Mouse (Mus musculus) lung, embryonic 16.5 days (tissue): ENCODE results near the gene Add3. TPM values are rescaled to one million over a fixed set of nuclear protein-coding genes. Genes with fewer than 3 reads are reported as not detected.

Source experiments
- ATAC-seq: fragments of 200-750 bp; cut with Nextera tagmentation; 2 replicates; pipeline ENCODE4 v1.8.0; 2017; ENCODE audit warnings: low read depth, mild to moderate bottlenecking, moderate library complexity
- H3K27ac ChIP-seq: fragments of 300-500 bp; sonication (generic); 2 replicates; pipeline ENCODE4 v1.5.1; 2014; ENCODE audit warnings: mild to moderate bottlenecking, control low read depth, low read length
- H3K27me3 ChIP-seq: fragments of 300-500 bp; sonication (generic); 2 replicates; pipeline ENCODE4 v1.6.1; 2014; ENCODE audit warnings: low read depth, low read length, mixed read lengths; ENCODE audit not compliant: control insufficient read depth, insufficient read depth
- H3K36me3 ChIP-seq: fragments of 300-500 bp; sonication (generic); 2 replicates; pipeline ENCODE4 v1.6.1; 2014; ENCODE audit warnings: low read length; ENCODE audit not compliant: control insufficient read depth, insufficient read depth
- H3K4me1 ChIP-seq: fragments of 300-500 bp; sonication (generic); replicated peaks from 2 replicates; pipeline ENCODE4 v1.6.1; 2014; ENCODE audit warnings: low read length, mixed read lengths; ENCODE audit not compliant: control insufficient read depth, insufficient read depth
- H3K4me2 ChIP-seq: fragments of 300-500 bp; sonication (generic); 2 replicates; pipeline ENCODE4 v1.6.1; 2014; ENCODE audit warnings: low read depth, low read length, control low read depth
- H3K4me3 ChIP-seq: fragments of 300-500 bp; sonication (generic); 2 replicates; pipeline ENCODE4 v1.5.1; 2014; ENCODE audit warnings: mild to moderate bottlenecking, low read length, control low read depth
- H3K9ac ChIP-seq: fragments of 300-500 bp; sonication (generic); 2 replicates; pipeline ENCODE4 v1.6.1; 2014; ENCODE audit warnings: low read length, control low read depth
- H3K9me3 ChIP-seq: fragments of 300-500 bp; sonication (generic); 2 replicates; pipeline ENCODE4 v1.6.1; 2016; ENCODE audit warnings: low read length; ENCODE audit not compliant: control insufficient read depth
- WGBS: fragments of 180-500 bp; shearing (Covaris S2); extraction: QIAGEN DNeasy Blood & Tissue Kit; methylation state at CpG from one replicate; pipeline ENCODE4 v1.1.7; 2014; 5-methylcytosine and 5-hydroxymethylcytosine counted together
- polyA plus RNA-seq: library from polyadenylated mRNA; unstranded; fragments of >200 nt; fragmentation: Nextera tagmentation; extraction: Ambion mirVana; gene quantifications from 2 replicates; pipeline ENCODE4 v1.2.1, GENCODE M21; 2015

Gene Add3
- polyA plus RNA-seq, 1 experiment from 2014 or later = 101 TPM

- Histone ChIP-seq H3K9ac (no peak overlapping the region), H3K4me2 (no peak overlapping the region), H3K9me3 (no peaks in the 10 kb centered on the region), H3K27me3 (no peaks in the 10 kb centered on the region), H3K4me3 (no peak overlapping the region), H3K36me3 (no peaks in the 10 kb centered on the region), H3K4me1 (0 out of 2 replicates have a peak, but pooled peaks cover 2% of the 10 kb centered on the region), H3K27ac (no peak overlapping the region)
- ATAC-seq = no peak
- WGBS = 65% methylated on average over 7 of the region's 7 CpGs
Observed at GRCm38 (mm10) chr19:53262061-53262460, 121.8 kb downstream of the Add3 start.

GRCm38 (mm10) chr19:53263859-53264733 lies 123.9 kb downstream of the Add3 start:
- Histone ChIP-seq H3K9ac (no peak overlapping the region), H3K4me1 (0 out of 2 replicates have a peak, but pooled peaks cover 2% of the 10 kb centered on the region), H3K36me3 (no peaks in the 10 kb centered on the region), H3K9me3 (no peaks in the 10 kb centered on the region), H3K27me3 (no peaks in the 10 kb centered on the region), H3K4me2 (no peak overlapping the region), H3K4me3 (no peak overlapping the region), H3K27ac (no peak overlapping the region)
- ATAC-seq = no peak
- 37% methylated on average over 21 of the region's 23 CpGs for WGBS

GRCm38 (mm10) chr19:53264821-53265727 lies 124.8 kb downstream of the Add3 start:
- 46% methylated on average over 12 of the region's 12 CpGs for WGBS
- H3K27me3 ChIP-seq = no peaks in the 10 kb centered on the region
- no peak for ATAC-seq
- 0 out of 2 replicates have a peak, but pooled peaks cover 2% of the 10 kb centered on the region for H3K4me1 ChIP-seq
- no peak overlapping the region for H3K9ac ChIP-seq
- H3K4me2 ChIP-seq = no peak overlapping the region
- H3K4me3 ChIP-seq = no peak overlapping the region
- no peaks in the 10 kb centered on the region for H3K9me3 ChIP-seq
- H3K36me3 ChIP-seq = no peaks in the 10 kb centered on the region
- no peak overlapping the region for H3K27ac ChIP-seq

GRCm38 (mm10) chr19:53267305-53267704 lies 127.1 kb downstream of the Add3 start:
- no peak for ATAC-seq
- WGBS = 85% methylated on average over 9 of the region's 9 CpGs
- no peaks in the 10 kb centered on the region for H3K36me3 ChIP-seq
- H3K9me3 ChIP-seq = no peaks in the 10 kb centered on the region
- no peak overlapping the region for H3K9ac ChIP-seq
- no peak overlapping the region for H3K4me2 ChIP-seq
- no peak overlapping the region for H3K27ac ChIP-seq
- no peaks in the 10 kb centered on the region for H3K27me3 ChIP-seq
- no peak overlapping the region for H3K4me3 ChIP-seq
- 0 out of 2 replicates have a peak, but pooled peaks cover 2% of the 10 kb centered on the region for H3K4me1 ChIP-seq

GRCm38 (mm10) chr19:53273055-53273722 lies 132.9 kb downstream of the Add3 start:
- H3K27me3 ChIP-seq = no peaks in the 10 kb centered on the region
- no peak overlapping the region for H3K4me2 ChIP-seq
- no peaks in the 10 kb centered on the region for H3K36me3 ChIP-seq
- 59% methylated on average over 17 of the region's 17 CpGs for WGBS
- H3K9me3 ChIP-seq = no peaks in the 10 kb centered on the region
- no peak overlapping the region for H3K9ac ChIP-seq
- no peak overlapping the region for H3K4me3 ChIP-seq
- ATAC-seq = peak; percentile 79
- no peaks in the 10 kb centered on the region; the same call in 1 of the 2 replicates for H3K4me1 ChIP-seq
- no peak overlapping the region for H3K27ac ChIP-seq

- Histone ChIP-seq H3K4me1 (no peaks in the 10 kb centered on the region; the same call in 1 of the 2 replicates), H3K4me3 (no peak overlapping the region), H3K9ac (no peak overlapping the region), H3K27ac (no peak overlapping the region), H3K27me3 (no peaks in the 10 kb centered on the region), H3K4me2 (no peak overlapping the region), H3K9me3 (no peaks in the 10 kb centered on the region), H3K36me3 (no peaks in the 10 kb centered on the region)
- WGBS = 85% methylated on average over 23 of the region's 23 CpGs
- ATAC-seq = no peak
Observed at GRCm38 (mm10) chr19:53273781-53274428, 133.7 kb downstream of the Add3 start.

GRCm38 (mm10) chr19:53275204-53275603 lies 135.0 kb downstream of the Add3 start:
- Histone ChIP-seq H3K27ac (no peak overlapping the region), H3K9me3 (no peaks in the 10 kb centered on the region), H3K4me2 (no peak overlapping the region), H3K4me3 (no peak overlapping the region), H3K36me3 (no peaks in the 10 kb centered on the region), H3K27me3 (no peaks in the 10 kb centered on the region), H3K4me1 (no peaks in the 10 kb centered on the region; the same call in 1 of the 2 replicates), H3K9ac (no peak overlapping the region)
- no peak for ATAC-seq
- 40% methylated on average over 3 of the region's 3 CpGs for WGBS

GRCm38 (mm10) chr19:53276902-53277707 lies 136.9 kb downstream of the Add3 start:
- H3K36me3 ChIP-seq = no peaks in the 10 kb centered on the region
- H3K4me2 ChIP-seq = peak overlapping the region; percentile 45
- H3K9me3 ChIP-seq = no peaks in the 10 kb centered on the region
- peak overlapping the region; percentile 7; the same call in 1 of the 2 replicates for H3K27ac ChIP-seq
- no peaks in the 10 kb centered on the region; the same call in 1 of the 2 replicates for H3K4me1 ChIP-seq
- H3K4me3 ChIP-seq = peak overlapping the region; percentile 22
- no peaks in the 10 kb centered on the region for H3K27me3 ChIP-seq
- 0 out of 2 replicates have a peak overlapping the region, but pooled peaks have one; percentile 21 for H3K9ac ChIP-seq
- WGBS = 37% methylated on average over 19 of the region's 19 CpGs
- peak; percentile 30 for ATAC-seq
